Mouse (Mus musculus) ES-Bruce4 (cell line): ENCODE measurements around the gene Dpp8. TPM values are rescaled to one million over a fixed set of nuclear protein-coding genes. Genes with fewer than 3 reads are reported as not detected.
"Not testable (repeated sequence)": the region's sequence is repeated elsewhere in the genome, so short reads cannot be mapped to it uniquely, and the experiment has no call there.

Experiments used
- H3K27ac ChIP-seq: 2 replicates; pipeline ENCODE4 v1.5.1; 2012; ENCODE audit warnings: low read length, inconsistent platforms; ENCODE audit not compliant: insufficient read depth
- H3K27me3 ChIP-seq: 2 replicates; pipeline ENCODE4 v1.6.1; 2012; ENCODE audit warnings: mild to moderate bottlenecking, low read length, inconsistent platforms; ENCODE audit not compliant: control insufficient read depth, poor library complexity, insufficient read depth, severe bottlenecking
- H3K36me3 ChIP-seq: 2 replicates; pipeline ENCODE4 v1.6.1; 2012; ENCODE audit warnings: inconsistent platforms, mild to moderate bottlenecking, low read length, moderate library complexity; ENCODE audit not compliant: control insufficient read depth, poor library complexity, insufficient read depth, severe bottlenecking
- H3K4me1 ChIP-seq: one replicate; pipeline ENCODE4 v1.8.1; 2011; ENCODE audit warnings: low read length; ENCODE audit not compliant: control insufficient read depth, insufficient read depth
- H3K4me3 ChIP-seq: 2 replicates; pipeline ENCODE4 v1.5.1; 2011; ENCODE audit warnings: low read depth, mild to moderate bottlenecking, low read length
- H3K9ac ChIP-seq: 2 replicates; pipeline ENCODE4 v1.6.1; 2012; ENCODE audit warnings: low read depth, mild to moderate bottlenecking, inconsistent platforms; ENCODE audit not compliant: poor library complexity, severe bottlenecking
- H3K9me3 ChIP-seq: replicated peaks from 2 replicates; pipeline ENCODE4 v1.6.1; 2012; ENCODE audit warnings: mild to moderate bottlenecking, low read length, inconsistent platforms; ENCODE audit not compliant: control insufficient read depth, poor library complexity, insufficient read depth, severe bottlenecking
- CTCF ChIP-seq: IDR thresholded peaks from one replicate; pipeline ENCODE4 v1.8.1; 2011; ENCODE audit warnings: low read depth, low read length
- EP300 ChIP-seq: IDR thresholded peaks from 2 replicates; pipeline ENCODE4 v1.6.1; 2011; ENCODE audit warnings: low read depth, low read length; ENCODE audit not compliant: insufficient read depth
- POLR2A ChIP-seq: IDR thresholded peaks from one replicate; pipeline ENCODE4 v1.8.1; 2011; ENCODE audit warnings: low read length; ENCODE audit not compliant: insufficient read depth
- polyA plus RNA-seq: library from polyadenylated mRNA; stranded (reverse); fragments of >200 nt; gene quantifications from 2 replicates; pipeline ENCODE4 v1.2.4, GENCODE M21; 2011; ENCODE audit warnings: low read depth; ENCODE audit not compliant: missing spikeins, insufficient read depth, insufficient read length

Dpp8 gene
- 44.5 and 45.2 TPM in 2 replicates for polyA plus RNA-seq

GRCm38 (mm10) chr9:65032269-65033108 is at the start of gene Dpp8:
TSS of gene Dpp8 (plus strand) at chr9:65032414.
- Histone ChIP-seq H3K9ac (peak within 1 kb of the TSS; percentile 78), H3K4me3 (peak within 1 kb of the TSS; percentile 77)

GRCm38 (mm10) chr9:64985037-64985794 is 47.0 kb upstream of the Dpp8 start:
- Histone ChIP-seq H3K9ac (no peak overlapping the region), H3K4me3 (no peak overlapping the region), H3K4me1 (no peaks in the 10 kb centered on the region), H3K27ac (no peak overlapping the region), H3K27me3 (no peaks in the 10 kb centered on the region), H3K36me3 (peaks cover 23% of the 10 kb centered on the region), H3K9me3 (no peaks in the 10 kb centered on the region)
- no peak for TF ChIP-seq POLR2A
- no peak for TF ChIP-seq EP300
- no peak for TF ChIP-seq CTCF

More at GRCm38 (mm10) chr9:65032269-65033108, at the start of gene Dpp8:
- Histone ChIP-seq H3K4me1 (no peaks in the 10 kb centered on the region), H3K36me3 (peaks cover 6% of the 10 kb centered on the region), H3K27me3 (no peaks in the 10 kb centered on the region), H3K27ac (no peak within 1 kb of the TSS), H3K9me3 (no peaks in the 10 kb centered on the region)
- no peak for TF ChIP-seq EP300
- TF ChIP-seq POLR2A = no peak
- peak; percentile 92 for TF ChIP-seq CTCF

GRCm38 (mm10) chr9:64985807-64986206 is 46.4 kb upstream of the Dpp8 start:
- Histone ChIP-seq H3K4me1 (no peaks in the 10 kb centered on the region), H3K27me3 (no peaks in the 10 kb centered on the region), H3K27ac (no peak overlapping the region), H3K9me3 (no peaks in the 10 kb centered on the region), H3K4me3 (no peak overlapping the region), H3K36me3 (peaks cover 23% of the 10 kb centered on the region), H3K9ac (no peak overlapping the region)
- no peak for TF ChIP-seq POLR2A

- no peak for TF ChIP-seq EP300
- TF ChIP-seq CTCF = no peak
- TF ChIP-seq POLR2A = no peak
- Histone ChIP-seq H3K27me3 (no peaks in the 10 kb centered on the region), H3K27ac (no peak overlapping the region), H3K4me1 (no peaks in the 10 kb centered on the region), H3K9me3 (no peaks in the 10 kb centered on the region), H3K9ac (no peak overlapping the region), H3K36me3 (peaks cover 28% of the 10 kb centered on the region), H3K4me3 (no peak overlapping the region)
These were observed 44.6 kb upstream of the Dpp8 start for GRCm38 (mm10) chr9:64987651-64988050.

GRCm38 (mm10) chr9:64988443-64988842 is 43.8 kb upstream of the Dpp8 start:
- H3K27me3 ChIP-seq = no peaks in the 10 kb centered on the region
- H3K9ac ChIP-seq = no peak overlapping the region
- TF ChIP-seq CTCF (no peak), POLR2A (no peak), EP300 (no peak)
- no peaks in the 10 kb centered on the region for H3K4me1 ChIP-seq
- no peaks in the 10 kb centered on the region for H3K9me3 ChIP-seq
- H3K27ac ChIP-seq = no peak overlapping the region
- H3K36me3 ChIP-seq = peaks cover 28% of the 10 kb centered on the region
- no peak overlapping the region for H3K4me3 ChIP-seq

GRCm38 (mm10) chr9:64990291-64990690 is 41.9 kb upstream of the Dpp8 start:
- Histone ChIP-seq H3K36me3 (peaks cover 23% of the 10 kb centered on the region), H3K4me1 (no peaks in the 10 kb centered on the region), H3K27me3 (no peaks in the 10 kb centered on the region), H3K9ac (no peak overlapping the region), H3K27ac (no peak overlapping the region), H3K9me3 (no peaks in the 10 kb centered on the region), H3K4me3 (no peak overlapping the region)
- TF ChIP-seq EP300 = no peak
- TF ChIP-seq CTCF = no peak
- no peak for TF ChIP-seq POLR2A

GRCm38 (mm10) chr9:64995464-64995863 is 36.8 kb upstream of the Dpp8 start:
- H3K27ac ChIP-seq, H3K9me3 ChIP-seq, H3K4me1 ChIP-seq, H3K27me3 ChIP-seq, H3K9ac ChIP-seq, H3K4me3 ChIP-seq: not testable (repeated sequence)
- H3K36me3 ChIP-seq = peaks cover 11% of the 10 kb centered on the region
